Mouse (Mus musculus) neural tube, embryonic 12.5 days (tissue): ENCODE measurements around the gene Gm4763. TPM values are rescaled to one million over a fixed set of nuclear protein-coding genes. Genes with fewer than 3 reads are reported as not detected.
"Not testable (repeated sequence)": the region's sequence is repeated elsewhere in the genome, so short reads cannot be mapped to it uniquely, and the experiment has no call there.

Experiments used
- ATAC-seq: fragments of 200-750 bp; cut with Nextera tagmentation; 2 replicates; pipeline ENCODE4 v1.8.0; 2017; ENCODE audit warnings: low read depth, mild to moderate bottlenecking, moderate TSS enrichment, moderate library complexity; ENCODE audit not compliant: low FRiP score
- H3K27ac ChIP-seq: fragments of 300-500 bp; sonication (generic); 2 replicates; pipeline ENCODE4 v1.5.1; 2016
- H3K27me3 ChIP-seq: fragments of 300-500 bp; sonication (generic); replicated peaks from 2 replicates; pipeline ENCODE4 v1.6.1; 2016; ENCODE audit warnings: mild to moderate bottlenecking
- H3K36me3 ChIP-seq: fragments of 300-500 bp; sonication (generic); 2 replicates; pipeline ENCODE4 v1.6.1; 2016; ENCODE audit warnings: mild to moderate bottlenecking
- H3K4me1 ChIP-seq: fragments of 300-500 bp; sonication (generic); 2 replicates; pipeline ENCODE4 v1.6.1; 2016
- H3K4me2 ChIP-seq: fragments of 300-500 bp; sonication (generic); replicated peaks from 2 replicates; pipeline ENCODE4 v1.6.1; 2016; ENCODE audit warnings: mild to moderate bottlenecking
- H3K4me3 ChIP-seq: fragments of 300-500 bp; sonication (generic); 2 replicates; pipeline ENCODE4 v1.5.1; 2016
- H3K9ac ChIP-seq: fragments of 300-500 bp; sonication (generic); 2 replicates; pipeline ENCODE4 v1.6.1; 2016; ENCODE audit warnings: mild to moderate bottlenecking
- H3K9me3 ChIP-seq: fragments of 300-500 bp; sonication (generic); 2 replicates; pipeline ENCODE4 v1.6.1; 2016; ENCODE audit warnings: mild to moderate bottlenecking
- WGBS: fragments of 180-500 bp; shearing (Covaris S2); methylation state at CpG from one replicate; pipeline ENCODE4 v1.1.7; 2016; 5-methylcytosine and 5-hydroxymethylcytosine counted together
- polyA plus RNA-seq: library from polyadenylated mRNA; unstranded; fragments of >200 nt; fragmentation: Nextera tagmentation; extraction: Ambion mirVana; gene quantifications from 2 replicates; pipeline ENCODE4 v1.2.1, GENCODE M21; 2016

Gene Gm4763
- polyA plus RNA-seq, 1 experiment from 2014 or later = not detected

GRCm38 (mm10) chr7:24708832-24709292 is 17.8 kb downstream of the Gm4763 start, which contains the start of gene BC049730:
BC049730 (plus strand) TSS chr7:24709242.
- Histone ChIP-seq H3K4me1 (no peaks in the 10 kb centered on the region), H3K36me3 (no peaks in the 10 kb centered on the region), H3K9me3 (no peaks in the 10 kb centered on the region), H3K4me2 (no peak within 1 kb of the TSS), H3K4me3 (no peak within 1 kb of the TSS), H3K27me3 (no peaks in the 10 kb centered on the region), H3K9ac (no peak within 1 kb of the TSS), H3K27ac (no peak within 1 kb of the TSS)
- WGBS = 94% methylated on average over 14 of the region's 14 CpGs
- no peak for ATAC-seq

- H3K4me3 ChIP-seq, H3K9me3 ChIP-seq, ATAC-seq, H3K9ac ChIP-seq, H3K27me3 ChIP-seq, H3K4me2 ChIP-seq, H3K27ac ChIP-seq, H3K36me3 ChIP-seq, H3K4me1 ChIP-seq: not testable (repeated sequence)
- WGBS = 78% methylated on average over 9 of the region's 9 CpGs
Measured at GRCm38 (mm10) chr7:24702841-24703240, 23.9 kb downstream of the Gm4763 start.

- H3K9ac ChIP-seq, H3K4me2 ChIP-seq, ATAC-seq, H3K9me3 ChIP-seq, H3K36me3 ChIP-seq, H3K4me3 ChIP-seq, H3K4me1 ChIP-seq, H3K27ac ChIP-seq, H3K27me3 ChIP-seq: not testable (repeated sequence)
- 94% methylated on average over 4 of the region's 4 CpGs for WGBS
Measured at GRCm38 (mm10) chr7:24697891-24698290, 28.8 kb downstream of the Gm4763 start.

- not testable (repeated sequence) for H3K4me3 ChIP-seq, H3K4me1 ChIP-seq, H3K9me3 ChIP-seq, H3K36me3 ChIP-seq, H3K27me3 ChIP-seq, ATAC-seq, H3K27ac ChIP-seq, H3K4me2 ChIP-seq, H3K9ac ChIP-seq
- 83% methylated on average over 3 of the region's 3 CpGs for WGBS
Measured at GRCm38 (mm10) chr7:24692693-24693092, 34.0 kb downstream of the Gm4763 start.

- 93% methylated on average over 10 of the region's 10 CpGs for WGBS
- H3K4me3 ChIP-seq = not testable (repeated sequence)
Measured at GRCm38 (mm10) chr7:24687519-24687918, 39.2 kb downstream of the Gm4763 start.

GRCm38 (mm10) chr7:24684121-24684520 is 42.6 kb downstream of the Gm4763 start:
- not testable (repeated sequence) for H3K9me3 ChIP-seq, H3K27ac ChIP-seq, H3K4me2 ChIP-seq, H3K36me3 ChIP-seq, H3K9ac ChIP-seq, H3K4me3 ChIP-seq, H3K27me3 ChIP-seq, H3K4me1 ChIP-seq, ATAC-seq
- WGBS = 76% methylated on average over 7 of the region's 7 CpGs

More at GRCm38 (mm10) chr7:24687519-24687918, 39.2 kb downstream of the Gm4763 start:
- H3K4me2 ChIP-seq, H3K27me3 ChIP-seq, H3K9ac ChIP-seq, H3K9me3 ChIP-seq, H3K27ac ChIP-seq, H3K36me3 ChIP-seq, ATAC-seq, H3K4me1 ChIP-seq: not testable (repeated sequence)

GRCm38 (mm10) chr7:24676575-24676974 is 50.1 kb downstream of the Gm4763 start, which contains the start of gene Tex101:
Tex101 (minus strand) TSS chr7:24676675.
- Histone ChIP-seq H3K4me1 (no peaks in the 10 kb centered on the region), H3K27ac (no peak within 1 kb of the TSS), H3K9ac (no peak within 1 kb of the TSS), H3K4me3 (no peak within 1 kb of the TSS), H3K36me3 (no peaks in the 10 kb centered on the region), H3K27me3 (no peaks in the 10 kb centered on the region), H3K4me2 (no peak within 1 kb of the TSS), H3K9me3 (no peaks in the 10 kb centered on the region)
- ATAC-seq = no peak
- WGBS = 92% methylated on average over 9 of the region's 9 CpGs

GRCm38 (mm10) chr7:24671944-24672439 is 54.7 kb downstream of the Gm4763 start:
- WGBS = 92% methylated on average over 23 of the region's 23 CpGs
- ATAC-seq = no peak
- H3K9ac ChIP-seq = no peak overlapping the region

More at GRCm38 (mm10) chr7:24671944-24672439, 54.7 kb downstream of the Gm4763 start:
- no peak overlapping the region for H3K27ac ChIP-seq
- H3K4me3 ChIP-seq = no peak overlapping the region
- no peaks in the 10 kb centered on the region for H3K27me3 ChIP-seq
- H3K4me2 ChIP-seq = no peak overlapping the region
- H3K36me3 ChIP-seq = no peaks in the 10 kb centered on the region
- H3K4me1 ChIP-seq = no peaks in the 10 kb centered on the region
- H3K9me3 ChIP-seq = no peaks in the 10 kb centered on the region

Other genes with a start within 250 kb of the Gm4763 start
- 42.8 and 60.0 TPM in 2 replicates for gene Cadm4, start 244.9 kb downstream of the Gm4763 start, polyA plus RNA-seq
- 172 and 176 TPM in 2 replicates for gene Zfp428, start 219.9 kb downstream of the Gm4763 start, polyA plus RNA-seq
- gene AC161166.1, start 214.5 kb downstream of the Gm4763 start, polyA plus RNA-seq = 1.2 and 1.5 TPM in 2 replicates
- 27.5 and 30.7 TPM in 2 replicates for gene Irgq, start 196.2 kb downstream of the Gm4763 start, polyA plus RNA-seq
- not detected in 2 replicates for gene Pinlyp, start 180.8 kb downstream of the Gm4763 start, polyA plus RNA-seq
- gene Xrcc1, start 180.6 kb downstream of the Gm4763 start, polyA plus RNA-seq = 83.4 and 89.8 TPM in 2 replicates
- gene Ethe1, start 139.4 kb downstream of the Gm4763 start, polyA plus RNA-seq = 17.2 and 18.7 TPM in 2 replicates
- 4.3 and 4.5 TPM in 2 replicates for gene Zfp575, start 139.3 kb downstream of the Gm4763 start, polyA plus RNA-seq
- not detected in 2 replicates for gene Phldb3, start 116.1 kb downstream of the Gm4763 start, polyA plus RNA-seq
- gene Lypd3, start 90.4 kb downstream of the Gm4763 start, polyA plus RNA-seq = 0.43 and 0.87 TPM in 2 replicates
- not detected in 2 replicates for gene Tex101, start 50.2 kb downstream of the Gm4763 start, polyA plus RNA-seq
- gene BC049730, start 17.7 kb downstream of the Gm4763 start, polyA plus RNA-seq = not detected in 2 replicates
- gene Cd177, start 33.4 kb upstream of the Gm4763 start, polyA plus RNA-seq = 0.22 TPM in 1 of 2 replicates, not detected in the other
- not detected in 2 replicates for gene Ceacam10, start 50.3 kb upstream of the Gm4763 start, polyA plus RNA-seq
- gene Gm9844, start 135.3 kb upstream of the Gm4763 start, polyA plus RNA-seq = 25.0 and 27.5 TPM in 2 replicates
- not detected in 2 replicates for gene Lypd4, start 143.0 kb upstream of the Gm4763 start, polyA plus RNA-seq
- gene Dmrtc2, start 143.1 kb upstream of the Gm4763 start, polyA plus RNA-seq = not detected in 2 replicates
- gene Rps19, start 157.5 kb upstream of the Gm4763 start, polyA plus RNA-seq = 1,340 and 1,344 TPM in 2 replicates
- gene Cd79a, start 170.5 kb upstream of the Gm4763 start, polyA plus RNA-seq = 0.13 and 0.32 TPM in 2 replicates
- gene Arhgef1, start 176.0 kb upstream of the Gm4763 start, polyA plus RNA-seq = 84.4 and 89.5 TPM in 2 replicates
- gene Gm4881, start 217.6 kb upstream of the Gm4763 start, polyA plus RNA-seq = 0.75 and 0.84 TPM in 2 replicates
- 151 and 154 TPM in 2 replicates for gene Rabac1, start 245.8 kb upstream of the Gm4763 start, polyA plus RNA-seq